ENCODE assay signal across 10 mouse cellular contexts in the genomic region with DNA sequence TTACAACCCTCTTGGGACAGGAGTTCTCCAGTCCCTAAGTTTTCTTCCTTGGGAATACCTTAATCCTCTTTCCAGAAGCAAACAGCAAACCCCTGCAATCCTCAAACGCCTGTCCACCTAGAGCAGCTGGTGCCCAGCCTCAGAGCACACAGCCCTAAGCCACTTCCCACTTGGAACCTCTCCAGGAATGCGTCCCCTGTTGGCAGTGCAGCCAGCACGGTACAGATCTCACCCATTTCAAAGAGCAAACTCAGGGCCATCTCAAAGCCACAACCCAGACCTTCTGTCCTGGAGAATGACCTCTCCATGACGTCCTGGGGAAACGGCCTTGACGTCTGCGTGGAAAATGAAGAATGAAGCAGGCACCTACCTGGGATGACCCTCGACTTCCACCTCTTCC.
A peak's percentile ranks its signal among the peaks of the same experiment; 100 is the strongest.
DNase-seq lines count a peak whose midpoint lies in the region; ATAC-seq lines count a peak whose summit lies in the region.
"Had no signal": no experiment of that assay in that cellular context is flagged by ENCODE, and none has a peak within 500 bp of the region (broad histone marks: within the 10 kb centered on the region; RNA-seq: fewer than 3 reads in every experiment).

No protein-coding gene starts in this region.

- H3K4me1 ChIP-seq in kidney, embryonic 16.5 days (ENCODE audit: insufficient read depth, low read length) = no peaks in the 10 kb centered on the region

- no peaks in the 10 kb centered on the region for H3K27me3 ChIP-seq in kidney, embryonic 16.5 days (ENCODE audit: insufficient read depth, low read length)

- no peaks in the 10 kb centered on the region for H3K9me3 ChIP-seq in kidney, embryonic 16.5 days (ENCODE audit: low read length)

- peak; percentile 15 for DNase-seq in kidney, adult 18-20 months
- DNase-seq in Muller cell, postnatal 12 days (ENCODE audit: inconsistent ontology term) = peak; percentile 27
- peak; percentile 83 to 89 for DNase-seq in adrenal gland, adult (ENCODE audit: inconsistent age in 2 of 2, low spot score in 1 of 2)
- DNase-seq in kidney, postnatal 36 days = peak; percentile 14 to 60
- DNase-seq in embryo, embryonic 11 days = no peak
- DNase-seq in c-Kit-positive CD71-positive TER-119-positive erythroid progenitor cells, embryonic 14.5 days (ENCODE audit: low spot score) = no peak
- no peak for DNase-seq in spleen, adult 12 weeks (ENCODE audit: low spot score)
- DNase-seq: spleen, adult 18-20 months had no signal

- H3K4me3 ChIP-seq in kidney, embryonic 16.5 days (ENCODE audit: low read length) = no peak overlapping the region

- 49% methylated on average over 8 of the region's 8 CpGs for WGBS in kidney, embryonic 16.5 days

- H3K9ac ChIP-seq in kidney, embryonic 16.5 days (replicated peaks; ENCODE audit: low read length) = no peak overlapping the region

- no peak overlapping the region for H3K4me2 ChIP-seq in kidney, embryonic 16.5 days (replicated peaks; ENCODE audit: low read depth, low read length)

- no peak overlapping the region for H3K27ac ChIP-seq in kidney, embryonic 16.5 days (ENCODE audit: low read length)
- H3K27ac ChIP-seq: macrophage had no signal

- H3K36me3 ChIP-seq in kidney, embryonic 16.5 days (ENCODE audit: insufficient read depth, low read length) = no peaks in the 10 kb centered on the region

- ATAC-seq in kidney, embryonic 16.5 days (ENCODE audit: low FRiP score, low TSS enrichment) = no peak

Comparison
In these comparisons a context has a peak if more than half of its experiments do, and no peak if none do; other contexts are left out.
1. DNase-seq: peak in kidney, adult 18-20 months (single experiment), Muller cell, postnatal 12 days (single experiment), adrenal gland, adult (2 of 2) and kidney, postnatal 36 days (2 of 2); none in embryo, embryonic 11 days (single experiment), c-Kit-positive CD71-positive TER-119-positive erythroid progenitor cells, embryonic 14.5 days (single experiment) and spleen, adult 12 weeks (single experiment).